21 mouse cellular contexts compared by ENCODE assay signal in the genomic region with DNA sequence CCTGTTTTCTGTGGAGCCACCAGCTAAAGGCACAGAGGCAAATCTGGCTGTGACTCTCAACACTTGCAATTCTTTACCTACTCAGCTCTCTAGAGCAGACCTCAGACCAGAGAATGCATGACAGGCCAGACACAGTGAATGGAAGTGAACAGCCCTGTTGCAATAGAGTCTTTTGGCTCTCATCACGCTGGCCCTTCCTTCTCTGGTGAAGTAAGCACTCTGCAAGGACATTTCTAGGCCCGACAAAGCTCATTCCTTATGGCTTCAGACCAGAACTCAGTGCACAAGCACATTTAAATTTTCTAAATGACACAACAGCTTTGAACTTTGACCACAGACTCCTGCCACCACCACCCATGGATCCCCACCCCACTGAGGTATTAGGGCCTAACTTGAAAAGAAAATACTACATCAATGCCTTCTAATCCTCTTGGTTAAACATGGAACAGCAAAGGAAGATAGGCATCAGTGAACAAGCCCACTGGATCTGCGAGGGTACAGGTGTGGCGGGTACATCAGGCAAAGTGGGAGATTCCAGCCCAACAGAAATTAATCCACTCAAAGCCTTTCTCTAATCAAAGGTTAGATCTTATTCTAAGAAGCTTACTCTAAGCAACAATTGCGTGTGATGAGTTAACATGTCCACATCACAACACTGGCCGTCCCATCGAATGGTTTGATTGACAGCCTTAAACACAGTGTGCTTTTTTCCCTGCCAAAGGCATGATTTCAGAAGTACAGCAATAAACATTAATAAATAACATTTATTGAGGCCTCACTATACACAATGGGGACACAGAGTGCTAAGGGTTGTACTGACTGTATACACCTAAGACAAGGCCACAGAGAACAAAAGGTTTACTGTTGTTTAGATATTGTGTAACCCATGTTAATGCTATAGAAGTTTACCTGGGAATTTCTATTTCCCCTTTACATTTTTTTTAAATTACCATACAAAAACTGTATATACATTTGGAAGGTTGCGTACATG.
DNase-seq lines count a peak whose midpoint lies in the region; ATAC-seq and TF ChIP-seq lines count a peak whose summit lies in the region.
"Had no signal": no experiment of that assay in that cellular context is flagged by ENCODE, and none has a peak within 500 bp of the region (broad histone marks: within the 10 kb centered on the region; RNA-seq: fewer than 3 reads in every experiment).

No protein-coding gene starts in this region.

- no peaks in the 10 kb centered on the region for H3K4me1 ChIP-seq in lung, postnatal 0 days (ENCODE audit: insufficient read depth, low read depth, low read length)
- H3K4me1 ChIP-seq in intestine, postnatal 0 days (replicated peaks; ENCODE audit: control insufficient read depth, insufficient read depth, low read length), result peaks cover 16% of the 10 kb centered on the region
- H3K4me1 ChIP-seq in stomach, postnatal 0 days (replicated peaks; ENCODE audit: control insufficient read depth, insufficient read depth), result no peaks in the 10 kb centered on the region
- H3K4me1 ChIP-seq: hindbrain, embryonic 10.5 days had no signal

- TF ChIP-seq EP300 in lung, postnatal 0 days (IDR thresholded peaks at IDR 0.05), result no peak
- TF ChIP-seq EP300 in stomach, postnatal 0 days (optimal IDR thresholded peaks at IDR 0.05), result peak; percentile 52

- no peaks in the 10 kb centered on the region for H3K27me3 ChIP-seq in lung, postnatal 0 days (replicated peaks; ENCODE audit: insufficient read depth, low read length)
- H3K27me3 ChIP-seq in intestine, postnatal 0 days (replicated peaks; ENCODE audit: control insufficient read depth, insufficient read depth, low read length), result no peaks in the 10 kb centered on the region
- H3K27me3 ChIP-seq in stomach, postnatal 0 days (ENCODE audit: control insufficient read depth, insufficient read depth, low read length), result no peaks in the 10 kb centered on the region
- H3K27me3 ChIP-seq: embryonic facial prominence, embryonic 12.5 days; forebrain, embryonic 12.5 days; heart, embryonic 12.5 days had no signal

- intact Hi-C loops in left cerebral cortex, adult 2 months (cut with DNase I), result no loop called here

- WGBS in lung, postnatal 0 days, result 84% methylated on average over 8 of the region's 8 CpGs
- WGBS in intestine, postnatal 0 days, result 44% methylated on average over 8 of the region's 8 CpGs
- WGBS in stomach, postnatal 0 days, result 56% methylated on average over 8 of the region's 8 CpGs

- no peak overlapping the region for H3K9ac ChIP-seq in lung, postnatal 0 days (replicated peaks; ENCODE audit: low read depth)
- no peak overlapping the region for H3K9ac ChIP-seq in intestine, postnatal 0 days (ENCODE audit: low read depth, low read length)
- H3K9ac ChIP-seq in stomach, postnatal 0 days (ENCODE audit: low read length), result no peak overlapping the region
- H3K9ac ChIP-seq: embryonic facial prominence, embryonic 12.5 days; forebrain, embryonic 12.5 days; heart, embryonic 12.5 days; hindbrain, embryonic 14.5 days had no signal

- H3K9me3 ChIP-seq in lung, postnatal 0 days (ENCODE audit: low read length), result no peaks in the 10 kb centered on the region
- no peaks in the 10 kb centered on the region for H3K9me3 ChIP-seq in intestine, postnatal 0 days (ENCODE audit: control insufficient read depth)
- H3K9me3 ChIP-seq in stomach, postnatal 0 days (ENCODE audit: control insufficient read depth, low read length), result no peaks in the 10 kb centered on the region
- H3K9me3 ChIP-seq: embryonic facial prominence, embryonic 12.5 days; forebrain, embryonic 12.5 days; G1E; heart, embryonic 12.5 days; hindbrain, embryonic 10.5 days had no signal

- no peak overlapping the region for H3K27ac ChIP-seq in lung, postnatal 0 days (ENCODE audit: low read length)
- peak overlapping the region; percentile 75 for H3K27ac ChIP-seq in intestine, postnatal 0 days (ENCODE audit: low read depth, low read length)
- H3K27ac ChIP-seq in stomach, postnatal 0 days (replicated peaks), result peak overlapping the region; percentile 61; the same call in 1 of the 2 replicates
- no peak overlapping the region for H3K27ac ChIP-seq in left cerebral cortex, adult 2 months
- H3K27ac ChIP-seq: embryonic facial prominence, embryonic 12.5 days; forebrain, embryonic 12.5 days; hindbrain, embryonic 10.5 days; hindbrain, embryonic 14.5 days had no signal

- no peak for TF ChIP-seq CTCF in lung, postnatal 0 days (IDR thresholded peaks at IDR 0.05)
- TF ChIP-seq CTCF in intestine, postnatal 0 days (IDR thresholded peaks at IDR 0.05; ENCODE audit: low read depth), result no peak
- TF ChIP-seq CTCF in stomach, postnatal 0 days (IDR thresholded peaks at IDR 0.05; ENCODE audit: low read depth), result no peak
- no peak for TF ChIP-seq CTCF in left cerebral cortex, adult 2 months (IDR thresholded peaks at IDR 0.05)

- H3K4me3 ChIP-seq in lung, postnatal 0 days (ENCODE audit: low read depth, low read length), result no peak overlapping the region
- no peak overlapping the region for H3K4me3 ChIP-seq in intestine, postnatal 0 days (ENCODE audit: low read depth, low read length)
- H3K4me3 ChIP-seq in stomach, postnatal 0 days (ENCODE audit: low read depth, low read length), result no peak overlapping the region
- H3K4me3 ChIP-seq in left cerebral cortex, adult 2 months, result no peak overlapping the region
- H3K4me3 ChIP-seq: embryonic facial prominence, embryonic 12.5 days; forebrain, embryonic 12.5 days; heart, embryonic 12.5 days; hindbrain, embryonic 10.5 days had no signal

- ATAC-seq in lung, postnatal 0 days, result peak; percentile 38; the same call in 1 of the 2 replicates
- ATAC-seq in intestine, postnatal 0 days, result peak; percentile 91
- ATAC-seq in stomach, postnatal 0 days (ENCODE audit: low FRiP score, low TSS enrichment), result peak; percentile 60
- ATAC-seq: CD4-positive, CD25-positive, alpha-beta regulatory T cell, adult 4 months; forebrain, embryonic 16.5 days had no signal

- peak; percentile 28 for DNase-seq in adrenal gland, adult 2 months
- DNase-seq in adrenal gland, postnatal 4 days (ENCODE audit: low spot score in 2 of 2), result no peak
- peak; percentile 45 for DNase-seq in lung, postnatal 0 days (ENCODE audit: low spot score)
- no peak for DNase-seq in lung, postnatal 14 days
- no peak for DNase-seq in stomach, postnatal 0 days (ENCODE audit: low spot score)
- DNase-seq in right cerebral cortex, postnatal 36 days (ENCODE audit: low spot score in 2 of 2), result no peak
- no peak for DNase-seq in left cerebral cortex, adult 2 months (ENCODE audit: extremely low spot score in 1 of 2, low spot score in 2 of 2)
- DNase-seq: B cell, adult 2 months; cerebellum, adult 11 months; cerebellum, adult 9-10 months; cerebellum, postnatal 25 days; gastrocnemius, postnatal 14 days had no signal

- no peaks in the 10 kb centered on the region for H3K36me3 ChIP-seq in lung, postnatal 0 days (ENCODE audit: insufficient read depth, low read length)
- no peaks in the 10 kb centered on the region for H3K36me3 ChIP-seq in intestine, postnatal 0 days (ENCODE audit: control insufficient read depth, insufficient read depth)
- no peaks in the 10 kb centered on the region for H3K36me3 ChIP-seq in stomach, postnatal 0 days (ENCODE audit: control insufficient read depth, insufficient read depth, low read length)
- H3K36me3 ChIP-seq: embryonic facial prominence, embryonic 12.5 days; forebrain, embryonic 12.5 days; heart, embryonic 12.5 days; hindbrain, embryonic 10.5 days had no signal

- no peak overlapping the region for H3K4me2 ChIP-seq in lung, postnatal 0 days (replicated peaks; ENCODE audit: low read depth, low read length)
- 0 out of 2 replicates have a peak overlapping the region, but pooled peaks have one; percentile 24 for H3K4me2 ChIP-seq in intestine, postnatal 0 days (replicated peaks; ENCODE audit: low read depth)
- no peak overlapping the region for H3K4me2 ChIP-seq in stomach, postnatal 0 days (replicated peaks; ENCODE audit: low read depth)
- H3K4me2 ChIP-seq: embryonic facial prominence, embryonic 12.5 days; forebrain, embryonic 12.5 days; heart, embryonic 12.5 days; hindbrain, embryonic 14.5 days had no signal

Comparison
In these comparisons a context has a peak if more than half of its experiments do, and no peak if none do; other contexts are left out.
1. DNase-seq: peak in adrenal gland, adult 2 months (single experiment) and lung, postnatal 0 days (single experiment); none in adrenal gland, postnatal 4 days (0 of 2), lung, postnatal 14 days (single experiment), stomach, postnatal 0 days (single experiment), right cerebral cortex, postnatal 36 days (0 of 2) and left cerebral cortex, adult 2 months (0 of 2).
2. ATAC-seq: peak in every context shown above with its lines; median percentile 91 in intestine, postnatal 0 days; 60 in stomach, postnatal 0 days; 38 in lung, postnatal 0 days.
3. H3K27ac ChIP-seq: peak in intestine, postnatal 0 days (single experiment) and stomach, postnatal 0 days (single experiment); none in lung, postnatal 0 days (single experiment) and left cerebral cortex, adult 2 months (single experiment).